In the genomic region with DNA sequence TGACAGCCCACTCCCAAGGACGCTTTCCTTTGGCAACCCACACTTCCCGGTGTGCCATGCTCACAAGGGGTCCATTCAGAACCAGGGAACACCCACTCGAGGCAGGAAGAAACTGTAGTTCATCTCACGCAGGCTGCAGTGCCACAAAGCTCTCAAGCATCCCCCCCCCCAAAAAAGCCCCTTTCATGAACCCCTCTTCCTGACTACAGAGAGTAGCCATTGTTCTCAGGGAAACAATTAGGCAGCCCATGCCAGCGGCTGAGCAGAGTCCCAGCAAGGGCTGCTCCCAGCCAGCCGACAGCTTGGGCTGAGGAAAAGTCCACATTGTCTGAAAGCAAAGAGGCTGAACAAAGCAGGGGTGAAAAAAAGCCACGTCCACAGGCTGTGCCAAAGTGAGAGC, we compare ENCODE assay signal across 11 mouse cellular contexts. TPM values are rescaled to one million over a fixed set of nuclear protein-coding genes. Genes with fewer than 3 reads are reported as not detected.
A peak's percentile ranks its signal among the peaks of the same experiment; 100 is the strongest.
DNase-seq lines count a peak whose midpoint lies in the region; ATAC-seq and TF ChIP-seq lines count a peak whose summit lies in the region.
"Had no signal": no experiment of that assay in that cellular context is flagged by ENCODE, and none has a peak within 500 bp of the region (broad histone marks: within the 10 kb centered on the region; RNA-seq: fewer than 3 reads in every experiment).

No protein-coding gene starts in this region.

- peak; percentile 67 for ATAC-seq in lung, postnatal 0 days
- peak; percentile 61; the same call in 1 of the 2 replicates for ATAC-seq in forebrain, embryonic 15.5 days (replicated peaks)
- ATAC-seq in CD4-positive, CD25-positive, alpha-beta regulatory T cell, adult 4 months, result no peak
- ATAC-seq: Patski had no signal

- no peak overlapping the region for H3K9ac ChIP-seq in lung, postnatal 0 days (replicated peaks; ENCODE audit: low read depth)
- peak overlapping the region; percentile 1; the same call in 1 of the 2 replicates for H3K9ac ChIP-seq in forebrain, embryonic 15.5 days (replicated peaks)

- no peaks in the 10 kb centered on the region for H3K9me3 ChIP-seq in lung, postnatal 0 days (ENCODE audit: low read length)
- no peaks in the 10 kb centered on the region for H3K9me3 ChIP-seq in forebrain, embryonic 15.5 days

- no peaks in the 10 kb centered on the region for H3K4me1 ChIP-seq in lung, postnatal 0 days (ENCODE audit: insufficient read depth, low read depth, low read length)
- peaks cover 14% of the 10 kb centered on the region for H3K4me1 ChIP-seq in forebrain, embryonic 15.5 days

- H3K27ac ChIP-seq in lung, postnatal 0 days (ENCODE audit: low read length), result no peak overlapping the region
- peak overlapping the region; percentile 72 for H3K27ac ChIP-seq in forebrain, embryonic 15.5 days (replicated peaks)

- no peak for DNase-seq in lung, postnatal 0 days (ENCODE audit: low spot score)
- DNase-seq in lung, postnatal 25 days (ENCODE audit: low spot score), result no peak
- DNase-seq in lung, postnatal 4 days, result peak; percentile 24 to 63
- no peak for DNase-seq in MN1 (ENCODE audit: low spot score)
- no peak for DNase-seq in thymus, postnatal 14 days
- DNase-seq: cerebellum, adult 11-12 months; gastrocnemius, postnatal 14 days; spleen, adult 18-20 months had no signal

- H3K4me2 ChIP-seq in lung, postnatal 0 days (replicated peaks; ENCODE audit: low read depth, low read length), result no peak overlapping the region
- H3K4me2 ChIP-seq in forebrain, embryonic 15.5 days (replicated peaks), result no peak overlapping the region

- no peak for TF ChIP-seq CTCF in lung, postnatal 0 days (IDR thresholded peaks at IDR 0.05)

- no peak for TF ChIP-seq EP300 in lung, postnatal 0 days (IDR thresholded peaks at IDR 0.05)

- peaks cover 20% of the 10 kb centered on the region for H3K36me3 ChIP-seq in lung, postnatal 0 days (ENCODE audit: insufficient read depth, low read length)
- H3K36me3 ChIP-seq in forebrain, embryonic 15.5 days, result peaks cover 23% of the 10 kb centered on the region

- 33% methylated on average over 7 of the region's 7 CpGs for WGBS in lung, postnatal 0 days
- 2% methylated on average over 7 of the region's 7 CpGs for WGBS in forebrain, embryonic 15.5 days

- no peaks in the 10 kb centered on the region for H3K27me3 ChIP-seq in lung, postnatal 0 days (replicated peaks; ENCODE audit: insufficient read depth, low read length)
- H3K27me3 ChIP-seq in forebrain, embryonic 15.5 days, result no peaks in the 10 kb centered on the region
- H3K27me3 ChIP-seq: Patski had no signal

- no peak overlapping the region for H3K4me3 ChIP-seq in lung, postnatal 0 days (ENCODE audit: low read depth, low read length)
- no peak overlapping the region for H3K4me3 ChIP-seq in forebrain, embryonic 15.5 days

RNA-seq across cellular contexts. Expression of a gene that starts 22.9 kb away (rescaled TPM):
- polyA plus RNA-seq in lung, postnatal 0 days (2015; fragmentation: Nextera tagmentation; extraction: Ambion mirVana), result 0.06 and 0.12 TPM in 2 replicates
- polyA plus RNA-seq in forebrain, embryonic 15.5 days (2015; fragmentation: Nextera tagmentation; extraction: Ambion mirVana), result 7.3 and 7.9 TPM in 2 replicates
- polyA plus RNA-seq in CD4-positive, CD25-positive, alpha-beta regulatory T cell, adult 4 months (2017; shearing (Covaris generic)), result under 1 TPM; 0.10 to 0.23 TPM

RNA-seq across cellular contexts. Expression of a gene that starts 50.7 kb away (rescaled TPM):
- 130 and 138 TPM in 2 replicates for polyA plus RNA-seq in lung, postnatal 0 days (2015; fragmentation: Nextera tagmentation; extraction: Ambion mirVana)
- polyA plus RNA-seq in forebrain, embryonic 15.5 days (2015; fragmentation: Nextera tagmentation; extraction: Ambion mirVana), result 53.5 and 53.6 TPM in 2 replicates
- 1 to 10 TPM; 2.6 to 5.6 TPM for polyA plus RNA-seq in CD4-positive, CD25-positive, alpha-beta regulatory T cell, adult 4 months (2017; shearing (Covaris generic))

Comparison
In these comparisons a context has a peak if more than half of its experiments do, and no peak if none do; other contexts are left out.
1. DNase-seq: peak in lung, postnatal 4 days (2 of 2); none in lung, postnatal 0 days (single experiment), lung, postnatal 25 days (single experiment), MN1 (single experiment) and thymus, postnatal 14 days (single experiment).